Comparison of ENCODE assay signal across 9 mouse cellular contexts in the genomic region with DNA sequence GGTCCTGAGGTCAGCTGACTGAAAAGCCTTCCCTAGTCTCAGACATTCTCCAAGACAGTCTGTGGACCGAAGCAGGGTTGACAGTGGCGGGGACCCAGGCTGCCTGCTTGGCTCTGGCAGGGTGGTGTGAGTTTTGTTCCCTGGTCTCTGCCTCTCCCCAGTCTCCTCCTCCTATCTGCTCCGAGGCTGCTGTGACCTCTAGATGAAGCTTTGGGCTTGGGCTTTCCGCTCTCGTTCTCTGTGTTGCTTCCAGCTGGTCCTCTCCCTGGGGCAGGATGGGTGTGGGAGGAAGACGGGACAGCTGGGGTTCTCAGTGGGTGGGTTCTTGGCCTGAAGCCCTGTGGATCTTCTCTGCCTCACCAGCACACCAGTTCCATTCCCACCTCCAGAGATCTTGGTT. TPM values are rescaled to one million over a fixed set of nuclear protein-coding genes. Genes with fewer than 3 reads are reported as not detected.
DNase-seq lines count a peak whose midpoint lies in the region; ATAC-seq and TF ChIP-seq lines count a peak whose summit lies in the region.
"Had no signal": no experiment of that assay in that cellular context is flagged by ENCODE, and none has a peak within 500 bp of the region (broad histone marks: within the 10 kb centered on the region; RNA-seq: fewer than 3 reads in every experiment).

No protein-coding gene starts in this region.

- 0 out of 2 replicates have a peak overlapping the region, but pooled peaks have one; percentile 4 for H3K27ac ChIP-seq in hindbrain, embryonic 15.5 days (replicated peaks)
- H3K27ac ChIP-seq in hindbrain, embryonic 11.5 days (ENCODE audit: low read depth, low read length): no peak overlapping the region
- H3K27ac ChIP-seq in gastrocnemius, adult 2 months: peak overlapping the region; percentile 56
- H3K27ac ChIP-seq in intestine, embryonic 16.5 days (ENCODE audit: low read length): peak overlapping the region; percentile 50
- H3K27ac ChIP-seq in stomach, embryonic 15.5 days: peak overlapping the region; percentile 67
- H3K27ac ChIP-seq: liver, embryonic 15.5 days had no signal

- no peak for DNase-seq in hindbrain, embryonic 11.5 days (ENCODE audit: low spot score)
- peak; percentile 81 for DNase-seq in gastrocnemius, adult 2 months
- DNase-seq in left cerebral cortex, postnatal 14 days (ENCODE audit: low spot score in 2 of 2): peak; percentile 52 to 64
- no peak for DNase-seq in urinary bladder, adult 2 months (ENCODE audit: low spot score)
- no peak for DNase-seq in adrenal gland, postnatal 25 days

- H3K4me1 ChIP-seq in hindbrain, embryonic 15.5 days (replicated peaks): peaks cover 9% of the 10 kb centered on the region
- H3K4me1 ChIP-seq in hindbrain, embryonic 11.5 days (replicated peaks; ENCODE audit: control insufficient read depth, insufficient read depth, low read length): peaks cover 2% of the 10 kb centered on the region; the same call in 1 of the 2 replicates
- peaks cover 18% of the 10 kb centered on the region for H3K4me1 ChIP-seq in intestine, embryonic 16.5 days (ENCODE audit: control insufficient read depth, insufficient read depth, low read length)
- H3K4me1 ChIP-seq in stomach, embryonic 15.5 days: peaks cover 28% of the 10 kb centered on the region
- H3K4me1 ChIP-seq: liver, embryonic 15.5 days had no signal

- no peaks in the 10 kb centered on the region for H3K9me3 ChIP-seq in hindbrain, embryonic 15.5 days
- no peaks in the 10 kb centered on the region for H3K9me3 ChIP-seq in hindbrain, embryonic 11.5 days (ENCODE audit: control insufficient read depth, low read length)
- H3K9me3 ChIP-seq in intestine, embryonic 16.5 days (ENCODE audit: control insufficient read depth, low read length): no peaks in the 10 kb centered on the region
- no peaks in the 10 kb centered on the region for H3K9me3 ChIP-seq in stomach, embryonic 15.5 days
- H3K9me3 ChIP-seq: liver, embryonic 15.5 days had no signal

- TF ChIP-seq CTCF in gastrocnemius, adult 2 months (IDR thresholded peaks at IDR 0.05): no peak

- no peak overlapping the region for H3K4me3 ChIP-seq in hindbrain, embryonic 15.5 days
- no peak overlapping the region for H3K4me3 ChIP-seq in hindbrain, embryonic 11.5 days (ENCODE audit: low read depth, low read length)
- 0 out of 2 replicates have a peak overlapping the region, but pooled peaks have one; percentile 23 for H3K4me3 ChIP-seq in gastrocnemius, adult 2 months
- H3K4me3 ChIP-seq in intestine, embryonic 16.5 days (ENCODE audit: low read length): no peak overlapping the region
- H3K4me3 ChIP-seq in stomach, embryonic 15.5 days (replicated peaks): no peak overlapping the region
- H3K4me3 ChIP-seq: liver, embryonic 15.5 days had no signal

- intact Hi-C loops in gastrocnemius, adult 2 months (cut with DNase I): no loop called here
- intact Hi-C loops in left cerebral cortex, postnatal 14 days (cut with DNase I): loop anchor here (10.0 kb wide), 1 partner anchor 196 kb away; a partner anchor contains a TSS

- no peak overlapping the region for H3K9ac ChIP-seq in hindbrain, embryonic 15.5 days
- no peak overlapping the region for H3K9ac ChIP-seq in hindbrain, embryonic 11.5 days (ENCODE audit: low read depth, low read length)
- 0 out of 2 replicates have a peak overlapping the region, but pooled peaks have one; percentile 35 for H3K9ac ChIP-seq in intestine, embryonic 16.5 days (ENCODE audit: low read depth, low read length)
- H3K9ac ChIP-seq in stomach, embryonic 15.5 days: no peak overlapping the region
- H3K9ac ChIP-seq: liver, embryonic 15.5 days had no signal

- H3K36me3 ChIP-seq in hindbrain, embryonic 15.5 days: no peaks in the 10 kb centered on the region
- no peaks in the 10 kb centered on the region for H3K36me3 ChIP-seq in hindbrain, embryonic 11.5 days (ENCODE audit: control insufficient read depth, insufficient read depth, low read length)
- H3K36me3 ChIP-seq in intestine, embryonic 16.5 days (ENCODE audit: control insufficient read depth, insufficient read depth, low read length): no peaks in the 10 kb centered on the region
- no peaks in the 10 kb centered on the region for H3K36me3 ChIP-seq in stomach, embryonic 15.5 days
- H3K36me3 ChIP-seq: liver, embryonic 15.5 days had no signal

- no peaks in the 10 kb centered on the region for H3K27me3 ChIP-seq in hindbrain, embryonic 15.5 days
- no peaks in the 10 kb centered on the region for H3K27me3 ChIP-seq in hindbrain, embryonic 11.5 days (ENCODE audit: control insufficient read depth, insufficient read depth, low read length)
- no peaks in the 10 kb centered on the region for H3K27me3 ChIP-seq in intestine, embryonic 16.5 days (replicated peaks; ENCODE audit: control insufficient read depth, insufficient read depth, low read length)
- no peaks in the 10 kb centered on the region for H3K27me3 ChIP-seq in stomach, embryonic 15.5 days (replicated peaks)
- H3K27me3 ChIP-seq: liver, embryonic 15.5 days had no signal

- no peak overlapping the region for H3K4me2 ChIP-seq in hindbrain, embryonic 15.5 days
- H3K4me2 ChIP-seq in hindbrain, embryonic 11.5 days (replicated peaks; ENCODE audit: low read depth, low read length): no peak overlapping the region
- no peak overlapping the region for H3K4me2 ChIP-seq in intestine, embryonic 16.5 days (ENCODE audit: low read depth, low read length)
- no peak overlapping the region for H3K4me2 ChIP-seq in stomach, embryonic 15.5 days
- H3K4me2 ChIP-seq: liver, embryonic 15.5 days had no signal

- WGBS in hindbrain, embryonic 15.5 days: 56% methylated on average over 6 of the region's 6 CpGs
- 61% methylated on average over 6 of the region's 6 CpGs for WGBS in hindbrain, embryonic 11.5 days
- 41% methylated on average over 6 of the region's 6 CpGs for WGBS in intestine, embryonic 16.5 days
- 39% methylated on average over 6 of the region's 6 CpGs for WGBS in stomach, embryonic 15.5 days

- ATAC-seq in hindbrain, embryonic 15.5 days (ENCODE audit: low FRiP score, low read depth): no peak
- no peak for ATAC-seq in hindbrain, embryonic 11.5 days (ENCODE audit: low FRiP score)
- peak; percentile 62 for ATAC-seq in intestine, embryonic 16.5 days
- peak; percentile 25; the same call in 1 of the 2 replicates for ATAC-seq in stomach, embryonic 15.5 days (ENCODE audit: insufficient read depth, low FRiP score, low read depth)

RNA-seq across cellular contexts. Expression of a gene that starts 51.8 kb away (rescaled TPM):
- polyA plus RNA-seq in hindbrain, embryonic 15.5 days (2015; fragmentation: Nextera tagmentation; extraction: Ambion mirVana): 25.4 and 27.7 TPM in 2 replicates
- 47.2 TPM in 2 replicates for polyA plus RNA-seq in hindbrain, embryonic 11.5 days (2014; fragmentation: Nextera tagmentation; extraction: Ambion mirVana)
- 10 to 100 TPM; 10.9 to 17.0 TPM for total RNA-seq in gastrocnemius, adult 2 months (2021)
- 78.5 and 80.0 TPM in 2 replicates for polyA plus RNA-seq in intestine, embryonic 16.5 days (2015; fragmentation: Nextera tagmentation; extraction: Ambion mirVana)
- total RNA-seq in left cerebral cortex, postnatal 14 days (2021): 10 to 100 TPM; 48.0 to 51.9 TPM
- 101 and 108 TPM in 2 replicates for polyA plus RNA-seq in stomach, embryonic 15.5 days (2015; fragmentation: Nextera tagmentation; extraction: Ambion mirVana)
- polyA plus RNA-seq in urinary bladder, adult 2 months (2012; rRNA removed): 140 and 183 TPM in 2 replicates
- total RNA-seq in adrenal gland, postnatal 25 days (2021): 89.8 and 98.3 TPM in 2 replicates

Comparison
In these comparisons a context has a peak if more than half of its experiments do, and no peak if none do; other contexts are left out.
1. ATAC-seq: peak in intestine, embryonic 16.5 days (single experiment) and stomach, embryonic 15.5 days (single experiment); none in hindbrain, embryonic 15.5 days (single experiment) and hindbrain, embryonic 11.5 days (single experiment).
2. DNase-seq: peak in gastrocnemius, adult 2 months (single experiment) and left cerebral cortex, postnatal 14 days (2 of 2); none in hindbrain, embryonic 11.5 days (single experiment), urinary bladder, adult 2 months (single experiment) and adrenal gland, postnatal 25 days (single experiment).